Mouse (Mus musculus): ENCODE results near the gene Slc25a12.

DNA sequence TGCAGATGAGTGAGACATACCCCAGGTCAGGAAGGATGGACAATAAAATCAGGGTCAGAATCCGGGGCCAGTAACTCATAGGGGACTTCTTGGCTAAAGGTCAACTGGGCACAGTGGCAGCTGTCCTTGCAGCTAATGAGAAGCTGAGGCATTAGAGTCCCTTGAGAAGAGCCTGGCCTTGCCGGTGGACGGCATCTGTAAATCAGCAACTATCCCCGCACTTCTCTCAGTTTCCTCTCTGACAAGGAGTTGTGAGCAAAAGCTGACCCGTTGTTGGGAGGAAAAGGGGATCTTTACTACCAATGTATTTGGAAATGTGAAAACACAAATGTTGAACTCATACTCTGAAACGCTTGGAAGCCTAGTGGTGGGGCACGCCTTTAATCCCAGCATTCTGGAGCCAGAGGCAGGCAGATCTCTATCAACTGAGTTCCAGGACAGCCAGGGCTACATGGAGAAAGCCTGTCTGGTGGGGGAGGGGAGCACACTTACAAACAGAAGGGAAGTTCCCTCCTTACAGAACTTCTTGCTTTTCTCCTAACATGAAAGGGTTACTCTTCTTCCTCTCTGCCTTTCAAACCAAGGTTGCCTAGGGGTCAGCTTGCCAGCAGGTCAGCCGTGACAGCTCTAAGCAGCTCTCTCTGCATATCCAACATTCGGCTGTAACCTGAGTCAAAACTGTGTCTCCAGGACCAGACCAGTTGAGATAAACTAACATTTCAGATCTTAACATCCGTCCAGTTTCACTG lies 14.1 kb downstream of the Slc25a12 start:
- TF ChIP-seq CTCF (IDR thresholded peaks at IDR 0.05; ENCODE audit: borderline replicate concordance, control insufficient read depth, extremely low read depth, insufficient read depth, low read length, poor library complexity) (no peak), POLR2A (IDR thresholded peaks at IDR 0.05; ENCODE audit: control insufficient read depth, extremely low read depth, insufficient read depth, low read length, poor library complexity) (no peak)

All from thymus, adult 2 months (tissue).